Mouse (Mus musculus) G1E (cell line): ENCODE measurements around the gene Ttc3. TPM values are rescaled to one million over a fixed set of nuclear protein-coding genes. Genes with fewer than 3 reads are reported as not detected.

Experiments used
- ATAC-seq: 2 replicates; pipeline ENCODE4 v1.8.0; 2016; ENCODE audit warnings: mild to moderate bottlenecking; ENCODE audit not compliant: insufficient number of reproducible peaks, poor library complexity, low FRiP score, severe bottlenecking; ENCODE audit errors: extremely low read depth
- DNase-seq: peaks from one replicate; pipeline ENCODE4 v3.0.0; 2012; ENCODE audit warnings: low spot score
- H3K27me3 ChIP-seq: 2 replicates; pipeline ENCODE4 v1.6.1; 2012; ENCODE audit warnings: mild to moderate bottlenecking, low read length, inconsistent platforms; ENCODE audit not compliant: insufficient read depth
- H3K36me3 ChIP-seq: replicated peaks from 2 replicates; pipeline ENCODE3; 2012; ENCODE audit warnings: mild to moderate bottlenecking, inconsistent platforms
- H3K4me1 ChIP-seq: 2 replicates; pipeline ENCODE4 v1.6.1; 2012; ENCODE audit warnings: low read depth, low read length, inconsistent platforms, mixed read lengths; ENCODE audit not compliant: insufficient read depth
- H3K4me3 ChIP-seq: 2 replicates; pipeline ENCODE4 v1.5.1; 2012; ENCODE audit warnings: low read depth, mild to moderate bottlenecking, inconsistent platforms, low read length, moderate library complexity, mixed read lengths
- H3K9me3 ChIP-seq: replicated peaks from 2 replicates; pipeline ENCODE4 v1.6.1; 2012; ENCODE audit warnings: inconsistent platforms
- CTCF ChIP-seq: IDR thresholded peaks from 2 replicates; pipeline ENCODE4 v1.5.1; 2012; ENCODE audit warnings: low read depth, low read length, inconsistent platforms, mixed read lengths
- GATA1 ChIP-seq: IDR thresholded peaks from 2 replicates; pipeline ENCODE4 v1.6.1; 2012; ENCODE audit warnings: borderline replicate concordance, low read length, inconsistent platforms, mixed read lengths
- GATA2 ChIP-seq: IDR thresholded peaks from 2 replicates; pipeline ENCODE4 v1.6.1; 2012; ENCODE audit warnings: low read depth, low read length, inconsistent platforms, borderline replicate concordance
- POLR2AphosphoS5 ChIP-seq: IDR thresholded peaks from 2 replicates; pipeline ENCODE4 v1.6.1; 2012; ENCODE audit warnings: low read depth, low read length, inconsistent platforms; ENCODE audit not compliant: insufficient replicate concordance
- TAL1 ChIP-seq: conservative IDR thresholded peaks from 2 replicates; pipeline ENCODE4 v1.6.1; 2012; ENCODE audit warnings: low read depth, low read length, inconsistent platforms, mixed read lengths
- polyA plus RNA-seq: library from polyadenylated mRNA; stranded (reverse); fragments of >175 nt; gene quantifications from 2 replicates; pipeline ENCODE4 v1.2.3, GENCODE M21; 2012
- total RNA-seq, 2 experiments: library from RNA; stranded (forward) in 1 of 2; stranded (reverse) in 1 of 2; fragments of 200-1000 nt in 1 of 2; fragments of >200 nt in 1 of 2; fragmentation: Nextera tagmentation in 1 of 2; gene quantifications; 2 replicates each; pipeline ENCODE4 v1.2.3; 2014 to 2017

Gene Ttc3
- total and polyA plus RNA-seq, 3 experiments = 5.0 to 138 (median 135) TPM

DNA sequence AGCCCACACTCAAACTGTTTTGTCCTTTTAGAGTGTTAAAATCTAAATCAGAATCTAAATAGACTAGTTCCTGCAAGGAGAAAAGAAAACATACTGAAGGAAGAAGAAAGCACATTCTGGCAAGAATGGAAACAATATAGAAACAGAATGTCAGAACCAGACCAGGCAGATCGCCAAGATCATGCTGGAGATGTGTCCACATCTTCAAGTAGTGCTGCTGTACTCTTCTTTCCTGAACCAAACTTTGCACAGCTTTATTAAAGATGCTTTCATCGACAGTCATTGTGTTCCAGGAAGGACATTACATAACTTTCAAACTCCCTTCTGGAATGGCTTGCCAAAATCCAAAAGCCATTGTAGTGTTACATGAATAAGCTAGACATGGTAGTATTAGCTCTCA, 66.4 kb downstream of the Ttc3 start:
- no peaks in the 10 kb centered on the region for H3K4me1 ChIP-seq
- peaks cover 76% of the 10 kb centered on the region for H3K36me3 ChIP-seq
- H3K9me3 ChIP-seq = no peaks in the 10 kb centered on the region
- TF ChIP-seq CTCF (no peak), GATA1 (no peak), POLR2AphosphoS5 (no peak), TAL1 (no peak), GATA2 (no peak)
- DNase-seq (no peak), ATAC-seq (no peak)
- no peak overlapping the region for H3K4me3 ChIP-seq
- H3K27me3 ChIP-seq = no peaks in the 10 kb centered on the region

DNA sequence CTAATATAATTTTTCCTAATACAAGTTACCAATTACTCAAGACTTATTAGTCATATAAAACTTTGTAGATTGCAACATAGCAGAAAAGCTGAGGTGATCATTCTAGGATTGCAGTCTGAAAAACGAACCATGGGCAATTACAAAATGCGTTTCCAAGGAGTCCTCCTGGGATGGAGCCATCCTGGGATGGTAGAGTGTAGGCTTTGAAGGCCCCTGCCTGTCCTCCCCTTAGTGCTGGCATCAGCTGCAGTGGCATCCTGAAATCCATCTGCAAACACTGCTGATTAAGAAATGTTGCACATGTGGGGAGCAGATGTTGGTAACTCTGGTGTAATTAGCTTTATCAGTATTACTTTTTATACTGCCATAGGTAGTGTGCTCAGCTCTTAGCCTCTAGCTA, 70.9 kb downstream of the Ttc3 start:
- DNase-seq (no peak), ATAC-seq (no peak)
- no peaks in the 10 kb centered on the region for H3K9me3 ChIP-seq
- no peak for TF ChIP-seq POLR2AphosphoS5
- TF ChIP-seq CTCF = no peak
- no peak for TF ChIP-seq GATA2
- TF ChIP-seq GATA1 = no peak
- no peak for TF ChIP-seq TAL1
- H3K4me1 ChIP-seq = no peaks in the 10 kb centered on the region
- H3K27me3 ChIP-seq = no peaks in the 10 kb centered on the region
- no peak overlapping the region for H3K4me3 ChIP-seq
- H3K36me3 ChIP-seq = peaks cover 71% of the 10 kb centered on the region

DNA sequence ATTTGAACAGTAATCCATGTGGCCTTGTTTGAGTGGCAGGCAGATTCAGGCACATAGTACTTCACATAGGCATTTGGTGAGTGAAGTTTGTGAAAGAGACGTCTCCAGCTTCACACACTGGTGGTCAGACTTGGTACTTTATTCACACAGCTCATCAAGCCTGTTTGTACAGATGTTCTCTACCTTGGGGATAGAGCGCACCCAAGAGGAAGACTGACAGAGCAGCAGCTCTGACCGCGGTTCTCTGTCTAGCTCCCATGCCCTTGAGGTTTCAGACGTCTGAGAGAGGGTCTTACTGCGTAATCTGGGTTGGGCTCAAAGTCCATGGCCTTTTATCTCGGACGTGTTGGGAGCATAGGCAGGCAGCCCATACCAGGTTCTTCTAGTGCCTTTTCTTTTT, 78.7 kb downstream of the Ttc3 start:
- Histone ChIP-seq H3K36me3 (peaks cover 78% of the 10 kb centered on the region), H3K4me1 (no peaks in the 10 kb centered on the region), H3K27me3 (no peaks in the 10 kb centered on the region), H3K9me3 (no peaks in the 10 kb centered on the region), H3K4me3 (no peak overlapping the region)
- no peak for DNase-seq
- TF ChIP-seq CTCF (no peak), GATA1 (no peak), GATA2 (no peak), POLR2AphosphoS5 (no peak), TAL1 (no peak)
- ATAC-seq = no peak

DNA sequence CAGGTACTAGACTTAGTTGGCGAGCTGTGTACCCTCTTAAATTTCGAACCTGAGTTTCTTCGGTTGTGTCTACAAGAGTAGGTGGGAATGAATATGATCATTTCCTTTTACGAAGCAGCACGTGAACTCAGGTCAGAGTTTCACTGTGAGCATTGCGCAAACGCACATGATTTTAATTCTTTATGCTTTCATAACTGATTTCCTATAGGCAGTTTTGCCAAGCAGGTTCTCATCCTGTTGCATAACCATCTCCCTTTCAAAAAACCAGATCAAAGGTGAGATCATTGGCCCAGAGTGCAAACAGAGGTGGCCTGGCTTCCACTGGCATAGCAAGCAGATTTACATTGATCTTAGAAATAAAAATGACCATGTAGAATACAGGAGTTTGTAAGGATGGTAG, 79.2 kb downstream of the Ttc3 start:
- no peak for DNase-seq
- no peak for ATAC-seq
- Histone ChIP-seq H3K4me1 (no peaks in the 10 kb centered on the region), H3K36me3 (peaks cover 80% of the 10 kb centered on the region), H3K27me3 (no peaks in the 10 kb centered on the region), H3K9me3 (no peaks in the 10 kb centered on the region), H3K4me3 (no peak overlapping the region)
- TF ChIP-seq TAL1 = no peak
- TF ChIP-seq GATA1 = no peak
- TF ChIP-seq POLR2AphosphoS5 = no peak
- TF ChIP-seq GATA2 = no peak
- TF ChIP-seq CTCF = no peak

DNA sequence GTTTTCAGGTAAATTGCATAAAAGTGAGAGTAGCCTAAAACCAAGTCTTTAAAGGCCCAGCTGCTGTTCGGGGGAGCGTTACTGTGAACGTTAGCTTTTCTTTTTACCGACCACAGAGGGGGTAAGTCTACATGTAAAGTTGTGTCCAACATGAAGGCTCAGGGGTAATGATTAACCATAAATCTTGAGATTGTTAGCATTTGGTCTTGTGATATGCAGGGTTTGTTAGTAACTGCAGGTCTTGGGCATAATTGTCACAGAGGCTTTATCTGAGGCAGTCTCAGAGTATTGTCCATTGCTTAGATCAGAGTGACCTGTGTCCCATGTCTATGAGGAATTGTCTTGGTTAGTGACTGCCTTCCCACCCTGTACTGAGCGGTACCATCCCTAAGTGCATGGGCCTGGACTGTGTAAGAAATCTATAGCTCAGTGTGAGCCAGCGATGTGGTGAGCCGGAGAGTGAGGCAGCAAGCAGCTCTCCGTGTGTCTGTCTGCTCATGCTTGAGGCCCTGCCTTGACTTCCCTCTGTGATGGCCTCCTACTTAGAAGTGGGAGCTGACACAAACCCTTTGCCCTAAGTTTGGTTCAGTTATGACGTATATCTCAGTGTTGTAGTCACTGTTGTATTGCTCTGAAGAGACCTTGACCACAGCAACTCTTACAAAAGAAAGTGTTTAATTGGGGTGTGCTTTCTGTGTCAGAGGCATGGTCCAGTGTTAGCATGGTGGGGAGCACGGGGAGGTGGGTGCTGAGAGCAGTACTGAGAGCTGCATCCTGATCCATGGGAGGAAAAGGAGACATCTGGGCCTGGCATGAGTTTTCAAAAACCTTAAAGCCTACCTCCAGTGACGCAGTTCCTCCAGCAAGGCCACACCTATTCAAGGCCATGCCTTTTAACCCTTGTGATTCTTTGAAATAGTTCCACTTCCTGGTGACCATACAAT, 81.4 kb downstream of the Ttc3 start:
- DNase-seq (no peak), ATAC-seq (no peak)
- Histone ChIP-seq H3K9me3 (no peaks in the 10 kb centered on the region), H3K27me3 (no peaks in the 10 kb centered on the region), H3K36me3 (peaks cover 86% of the 10 kb centered on the region), H3K4me3 (no peak overlapping the region), H3K4me1 (no peaks in the 10 kb centered on the region)
- TF ChIP-seq CTCF (no peak), POLR2AphosphoS5 (no peak), GATA2 (no peak)

DNA sequence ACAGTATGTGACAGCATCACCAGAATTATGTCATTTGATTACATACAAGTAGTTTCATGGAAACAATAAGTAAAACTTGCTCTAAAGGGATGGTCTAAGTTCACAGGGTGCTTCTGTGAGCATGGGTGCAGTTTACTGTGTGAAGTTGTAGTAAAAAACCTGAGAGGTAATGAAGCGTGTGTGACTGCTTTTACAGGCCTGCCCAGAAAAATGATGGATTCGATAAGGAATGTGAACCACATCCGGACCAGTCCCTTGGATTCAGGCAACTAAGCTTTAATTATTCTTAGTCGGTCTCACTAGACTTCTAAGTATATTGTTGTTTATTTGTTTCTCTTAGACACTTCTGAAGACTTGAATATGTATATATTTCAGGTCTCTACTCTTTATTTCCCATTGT, 82.3 kb downstream of the Ttc3 start:
- H3K4me1 ChIP-seq = no peaks in the 10 kb centered on the region
- TF ChIP-seq CTCF (no peak), GATA2 (no peak), GATA1 (no peak), TAL1 (no peak)
- DNase-seq (no peak), ATAC-seq (no peak)
- H3K27me3 ChIP-seq = no peaks in the 10 kb centered on the region
- peaks cover 88% of the 10 kb centered on the region for H3K36me3 ChIP-seq
- no peaks in the 10 kb centered on the region for H3K9me3 ChIP-seq
- no peak overlapping the region for H3K4me3 ChIP-seq
